Mouse (Mus musculus): ENCODE data around the gene Gcc2.

GRCm38 (mm10) chr10:58338590-58338989 is 83.3 kb downstream of the Gcc2 start:
- TF ChIP-seq CTCF (IDR thresholded peaks at IDR 0.05; ENCODE audit: low read depth) = no peak
- TF ChIP-seq EP300 (IDR thresholded peaks at IDR 0.05; ENCODE audit: low read depth) = no peak
